Mouse (Mus musculus): Measurements from ENCODE around the gene Inafm1.

GRCm38 (mm10) chr7:16263015-16263787 lies 10.2 kb downstream of the Inafm1 start:
- no peak for TF ChIP-seq USF2 (conservative IDR thresholded peaks at IDR 0.05; ENCODE audit: low read depth, low read length)
- no peak for TF ChIP-seq MEF2A (IDR thresholded peaks at IDR 0.05; ENCODE audit: borderline replicate concordance, low read depth, low read length)
- peak; percentile 67 to 90 for TF ChIP-seq CTCF (conservative IDR thresholded peaks at IDR 0.05 in 1 of 2, IDR thresholded peaks at IDR 0.05 in 1 of 2; ENCODE audit: low read depth in 2 of 2, low read length in 2 of 2)
- TF ChIP-seq POLR2A (IDR thresholded peaks at IDR 0.05; ENCODE audit: low read depth, low read length) = no peak
- TF ChIP-seq BHLHE40 (IDR thresholded peaks at IDR 0.05; ENCODE audit: low read depth, low read length) = no peak
- no peak for TF ChIP-seq TCF12 (IDR thresholded peaks at IDR 0.05; ENCODE audit: low read depth, low read length)
- TF ChIP-seq ELF1 (IDR thresholded peaks at IDR 0.05; ENCODE audit: low read depth, low read length) = no peak
- no peak for TF ChIP-seq USF1 (IDR thresholded peaks at IDR 0.05; ENCODE audit: low read depth, low read length)
- TF ChIP-seq EP300 (IDR thresholded peaks at IDR 0.05; ENCODE audit: low read length) = no peak
- no peak for TF ChIP-seq MYC (IDR thresholded peaks at IDR 0.05; ENCODE audit: low read depth, low read length)
- no peak for TF ChIP-seq CHD2 (IDR thresholded peaks at IDR 0.05; ENCODE audit: low read length)
